Mouse (Mus musculus) retina, adult 2 months (tissue): Measurements from ENCODE around the gene Nr1i3.
A peak's percentile ranks its signal among the peaks of the same experiment; 100 is the strongest.
"Not testable (repeated sequence)": the region's sequence is repeated elsewhere in the genome, so short reads cannot be mapped to it uniquely, and the experiment has no call there.

Experiments
- DNase-seq: peaks from one replicate; pipeline ENCODE4 v3.0.0-alpha.2; 2012; ENCODE audit warnings: low read depth, low spot score

Nr1i3 gene

GRCm38 (mm10) chr1:171230215-171230614 lies 16.4 kb downstream of the Nr1i3 start:
- DNase-seq = no peak

DNA sequence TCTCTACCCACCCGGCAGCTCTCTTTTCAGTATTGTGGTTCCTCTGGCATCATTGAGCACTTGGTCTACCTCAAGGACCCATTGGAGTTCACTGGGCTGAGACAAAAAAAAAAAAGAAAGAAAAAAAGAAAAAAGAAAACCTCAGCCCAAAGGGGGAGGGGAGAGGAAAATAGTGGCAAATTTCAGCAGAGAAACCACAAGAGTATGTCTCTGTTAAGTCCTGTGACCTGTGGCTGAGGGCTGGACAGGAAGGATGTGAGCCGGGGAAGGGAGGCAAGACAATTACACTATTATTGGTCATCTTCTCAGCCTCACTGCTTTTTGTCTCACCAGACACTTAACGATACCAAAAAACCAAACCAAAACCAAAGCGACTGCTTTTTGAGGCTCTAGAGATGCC lies 18.1 kb downstream of the Nr1i3 start:
- no peak for DNase-seq

- DNase-seq = no peak
Measured at GRCm38 (mm10) chr1:171232348-171232747, 18.6 kb downstream of the Nr1i3 start.

GRCm38 (mm10) chr1:171232800-171233730 lies 19.3 kb downstream of the Nr1i3 start:
- DNase-seq = no peak

DNA sequence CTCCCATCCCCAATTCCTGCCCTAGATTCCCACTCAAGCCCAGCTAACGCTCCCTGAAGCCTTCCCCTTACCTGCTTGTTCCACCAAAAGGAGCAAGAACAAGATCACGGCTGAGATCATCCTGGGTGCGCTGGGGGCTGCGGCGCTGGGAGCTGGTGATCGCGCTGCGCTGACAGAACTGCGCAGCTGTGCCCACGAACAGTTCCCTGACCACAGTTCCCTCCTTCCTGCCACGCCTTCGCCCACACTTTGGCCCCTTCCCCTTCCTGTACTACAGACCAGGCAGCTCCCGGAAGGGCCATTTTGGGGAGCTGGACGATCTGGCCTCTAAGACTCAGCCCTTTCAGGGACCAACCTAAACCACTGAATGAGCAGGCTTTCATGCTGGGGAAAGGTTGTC lies 20.4 kb downstream of the Nr1i3 start, which contains the start of gene Fcer1g:
Fcer1g (minus strand) TSS at position 240 of the 400 bp plus-strand sequence.
- DNase-seq = no peak

GRCm38 (mm10) chr1:171234538-171234937 lies 20.8 kb downstream of the Nr1i3 start:
- no peak for DNase-seq

- DNase-seq = no peak
Measured at GRCm38 (mm10) chr1:171235791-171236190, 22.0 kb downstream of the Nr1i3 start.

DNA sequence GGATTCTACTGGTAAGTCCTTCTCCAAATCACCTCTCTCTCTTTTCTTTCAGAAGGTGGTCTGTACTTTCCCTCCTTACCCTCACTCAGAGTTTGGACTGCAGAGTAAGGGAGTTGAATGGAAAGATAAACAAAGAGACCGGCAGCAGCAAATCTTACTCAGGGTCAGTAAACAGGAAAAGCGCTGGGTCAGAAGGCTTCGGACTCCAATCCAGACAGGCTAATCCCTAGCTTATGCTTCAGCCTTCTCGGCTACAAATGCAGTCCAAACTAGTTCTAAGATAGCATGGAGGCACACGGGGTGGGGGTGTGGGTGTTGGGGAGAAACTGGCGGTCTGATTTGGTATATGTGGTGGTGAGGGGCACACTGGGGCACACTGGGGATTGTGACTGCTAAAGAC lies 23.7 kb downstream of the Nr1i3 start:
- DNase-seq = peak; percentile 61

- DNase-seq = peak; percentile 62
Measured at GRCm38 (mm10) chr1:171238463-171238862, 24.7 kb downstream of the Nr1i3 start.

DNA sequence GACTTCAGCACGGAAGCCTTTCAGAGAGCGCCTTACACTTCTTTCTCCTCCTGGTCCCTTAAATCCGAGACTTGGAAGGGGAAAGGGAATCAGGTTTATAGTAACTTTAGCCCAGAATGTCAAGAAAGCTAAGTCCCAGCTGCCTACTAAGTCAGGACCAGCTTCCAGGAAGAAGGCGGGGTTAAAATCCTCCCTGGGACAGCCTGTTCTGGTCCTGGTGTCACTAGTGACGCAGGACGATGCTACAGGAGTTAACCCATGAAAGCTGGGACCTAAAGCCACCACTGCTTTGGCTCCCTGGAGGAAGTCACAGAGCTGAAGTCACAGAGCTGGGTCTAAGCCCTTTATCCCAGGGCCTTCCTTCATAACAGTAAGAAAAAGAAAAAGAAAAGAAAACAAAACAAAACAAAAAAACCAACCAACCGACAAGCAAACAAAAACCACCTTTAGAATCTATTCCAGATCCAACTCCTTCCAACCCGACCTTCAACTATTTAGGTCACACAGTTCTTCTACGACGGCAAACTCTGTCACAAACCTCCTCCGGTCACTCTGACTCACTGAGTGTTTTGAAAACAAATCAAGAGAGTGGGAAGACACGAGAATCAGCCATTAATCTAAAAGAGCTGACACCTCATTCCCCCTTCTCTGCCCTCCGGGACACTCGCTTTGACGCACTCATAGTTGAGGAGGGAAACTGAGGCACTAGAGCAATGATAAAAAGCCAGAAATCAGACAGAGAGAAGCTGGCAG lies 26.4 kb downstream of the Nr1i3 start:
- DNase-seq = no peak

DNA sequence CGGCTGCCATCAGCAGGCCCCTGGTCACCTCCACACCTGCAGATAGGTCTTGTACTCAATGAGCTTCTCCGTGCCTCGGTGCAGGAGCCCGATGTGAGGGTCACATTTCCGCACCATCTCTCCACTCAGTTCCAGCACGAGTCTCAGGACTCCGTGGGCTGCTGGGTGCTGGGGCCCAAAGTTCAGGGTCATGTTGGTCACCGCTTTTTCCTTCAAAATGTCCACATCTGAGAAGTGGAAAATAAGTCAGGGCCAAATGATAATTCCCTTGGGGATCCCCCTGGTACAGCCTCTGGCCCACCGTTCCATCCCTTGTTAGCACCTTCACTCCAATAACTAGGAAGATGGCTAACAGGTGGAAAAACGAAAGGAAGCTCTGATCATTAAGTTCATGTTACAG lies 27.1 kb downstream of the Nr1i3 start:
- DNase-seq = no peak

DNA sequence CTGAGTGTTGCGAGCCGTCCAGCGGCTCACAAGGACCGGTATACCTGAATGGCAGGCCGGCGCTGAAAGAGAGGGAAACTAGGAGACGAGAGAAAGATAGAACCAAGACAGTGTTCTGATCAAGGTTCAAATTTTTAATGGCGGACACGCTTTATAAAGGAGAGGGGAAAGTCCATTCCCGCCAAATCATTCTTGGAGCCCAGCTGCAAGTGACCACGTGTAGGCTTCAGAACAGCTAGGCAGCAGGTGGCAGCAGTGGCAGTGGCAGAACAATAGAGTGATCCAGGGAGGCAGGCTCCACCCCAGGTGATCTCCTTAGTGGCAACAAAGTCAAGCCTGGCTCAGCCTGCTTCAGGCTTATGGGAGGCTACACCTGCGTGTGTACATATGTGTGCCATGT lies 28.2 kb downstream of the Nr1i3 start:
- not testable (repeated sequence) for DNase-seq

GRCm38 (mm10) chr1:171245353-171245752 lies 31.6 kb downstream of the Nr1i3 start:
- no peak for DNase-seq

GRCm38 (mm10) chr1:171246709-171247452 lies 33.1 kb downstream of the Nr1i3 start:
- DNase-seq = peak; percentile 98

DNA sequence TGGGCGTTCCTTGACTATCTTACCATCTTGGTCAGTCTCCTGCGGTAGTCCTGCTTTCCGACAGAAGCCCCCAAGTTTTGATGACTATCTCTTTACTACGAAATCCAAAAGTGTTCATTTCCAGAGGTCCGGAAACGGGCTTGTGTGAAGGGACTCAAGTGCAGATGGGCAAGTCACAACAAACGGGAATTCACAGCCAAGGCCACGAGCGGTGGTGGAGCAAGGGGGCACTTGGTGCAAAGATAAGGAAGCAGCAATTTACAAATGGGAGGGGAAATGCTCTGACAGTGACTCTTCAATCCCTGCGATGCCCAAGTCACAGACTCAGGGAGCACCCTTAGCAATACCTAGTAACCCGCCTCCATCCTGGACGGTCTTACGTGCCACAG lies 33.7 kb downstream of the Nr1i3 start:
- DNase-seq = no peak

- no peak for DNase-seq
Measured at GRCm38 (mm10) chr1:171247916-171248315, 34.1 kb downstream of the Nr1i3 start.

GRCm38 (mm10) chr1:171248386-171249226 lies 34.8 kb downstream of the Nr1i3 start:
- no peak for DNase-seq

DNA sequence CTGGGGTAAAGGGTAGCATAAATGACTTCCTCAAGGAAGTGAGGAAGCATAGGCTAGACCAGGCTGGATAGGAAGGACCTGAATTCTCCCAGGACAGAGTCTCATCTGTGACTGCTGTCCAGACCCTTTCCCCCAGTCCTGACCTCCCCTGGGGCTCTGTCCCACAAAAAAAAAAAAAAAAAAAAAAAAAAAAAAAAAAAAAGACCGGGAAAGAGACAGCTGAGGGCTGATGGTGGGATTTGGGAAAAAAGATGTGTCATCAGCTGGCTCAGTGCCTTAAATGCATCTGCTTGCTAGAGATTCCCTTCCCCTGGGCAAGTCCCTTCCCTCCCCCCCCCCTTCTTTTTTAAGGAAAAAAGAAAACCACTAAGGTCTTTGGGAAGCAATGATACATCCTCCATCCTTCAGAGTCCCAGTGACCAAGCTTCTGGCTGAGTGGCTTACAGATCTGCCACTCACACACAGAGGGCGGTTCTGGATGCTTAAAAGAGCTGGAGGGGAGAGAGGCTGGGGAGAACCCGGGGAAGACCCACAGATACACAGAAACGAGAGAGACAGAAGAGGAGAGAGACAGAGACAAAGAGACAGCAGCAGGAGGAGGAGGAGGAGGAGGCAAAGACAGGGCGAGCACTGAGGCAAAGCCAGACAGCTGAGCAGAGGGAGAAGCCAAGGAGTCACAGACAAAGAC lies 36.3 kb downstream of the Nr1i3 start, which contains the start of gene Adamts4:
Adamts4 (plus strand) TSS at position 509 of the 688 bp plus-strand sequence.
- no peak for DNase-seq

GRCm38 (mm10) chr1:171250680-171251593 lies 37.2 kb downstream of the Nr1i3 start, which contains the start of gene Ndufs2:
TSS of gene Ndufs2 (minus strand) at chr1:171251388.
- DNase-seq = no peak
